Mouse (Mus musculus): ENCODE measurements at regions not wholly inside any gene's neighbourhood (a gene's known extent, or its start where the extent isn't known, plus 50 kb on each side); places are given as distances from the start of the nearest gene placed in this dataset.

DNA sequence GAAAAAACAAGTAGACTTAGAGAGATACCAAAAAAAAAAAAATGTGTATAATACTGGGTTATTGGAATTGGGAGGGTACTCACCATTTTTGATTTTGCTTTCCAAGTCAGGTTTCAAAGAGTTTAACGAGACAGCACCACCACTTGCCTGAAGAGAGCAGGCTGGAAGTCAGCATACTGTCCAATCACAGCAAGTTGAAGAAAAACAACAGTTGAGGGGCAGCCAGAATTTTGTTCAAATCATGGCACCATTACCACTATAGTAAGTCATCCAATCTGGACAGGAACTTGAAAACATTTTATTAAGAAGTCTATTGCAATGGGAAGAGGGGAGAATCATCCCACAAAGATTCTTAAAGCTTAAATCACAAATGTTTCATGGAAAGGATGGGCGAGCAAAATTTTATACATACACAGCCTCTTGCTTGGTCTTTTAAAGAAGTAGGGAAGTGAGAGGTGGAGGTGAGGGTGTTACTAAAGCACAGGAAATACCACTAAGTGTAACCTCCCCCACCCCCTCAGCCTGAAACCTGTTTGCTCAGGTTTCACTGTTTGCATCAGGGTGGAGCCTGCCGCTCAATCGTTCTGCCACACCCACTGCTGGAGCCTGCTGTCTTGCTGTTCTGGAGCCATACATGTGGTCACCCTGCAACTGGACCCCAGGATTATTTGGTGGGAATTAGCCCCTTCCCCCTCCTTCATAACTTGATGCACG lies 170.7 kb upstream of the 4933412E24Rik start:
- TF ChIP-seq POLR2A (IDR thresholded peaks at IDR 0.05; ENCODE audit: low read depth, low read length), result no peak
- no peak for TF ChIP-seq CTCF (conservative IDR thresholded peaks at IDR 0.05 in 1 of 2, IDR thresholded peaks at IDR 0.05 in 1 of 2; ENCODE audit: low read depth in 2 of 2, low read length in 2 of 2)
- TF ChIP-seq ZKSCAN1 (IDR thresholded peaks at IDR 0.05; ENCODE audit: borderline replicate concordance, low read depth, low read length), result no peak
- TF ChIP-seq EP300 (IDR thresholded peaks at IDR 0.05; ENCODE audit: low read length), result no peak
- no peak for TF ChIP-seq GABPA (IDR thresholded peaks at IDR 0.05; ENCODE audit: insufficient replicate concordance, low read depth, low read length)
- TF ChIP-seq RAD21 (IDR thresholded peaks at IDR 0.05; ENCODE audit: low read depth, low read length), result no peak
- no peak for TF ChIP-seq CHD1 (IDR thresholded peaks at IDR 0.05; ENCODE audit: low read depth, low read length)
- no peak for TF ChIP-seq POLR2AphosphoS2 (IDR thresholded peaks at IDR 0.05; ENCODE audit: low read depth, low read length)
- no peak for TF ChIP-seq NRF1 (IDR thresholded peaks at IDR 0.05; ENCODE audit: low read depth, low read length)
- no peak for TF ChIP-seq ZMIZ1 (IDR thresholded peaks at IDR 0.05; ENCODE audit: low read depth, low read length)
